Mouse (Mus musculus) cortical plate, adult 2 months (tissue): ENCODE results near the gene Gpd1l. TPM values are rescaled to one million over a fixed set of nuclear protein-coding genes. Genes with fewer than 3 reads are reported as not detected.
A peak's percentile ranks its signal among the peaks of the same experiment; 100 is the strongest.

Experiments
- H3K27ac ChIP-seq: fragments of 200-500 bp; 2 replicates; pipeline ENCODE4 v1.5.1; 2012; ENCODE audit warnings: low read length, control low read depth, inconsistent platforms; ENCODE audit not compliant: insufficient read depth
- H3K4me1 ChIP-seq: fragments of 200-500 bp; 2 replicates; pipeline ENCODE4 v1.6.1; 2011; ENCODE audit warnings: low read length; ENCODE audit not compliant: control insufficient read depth, insufficient read depth
- H3K4me3 ChIP-seq: fragments of 200-500 bp; 2 replicates; pipeline ENCODE4 v1.5.1; 2011; ENCODE audit warnings: mild to moderate bottlenecking, low read length, control low read depth; ENCODE audit not compliant: insufficient read depth
- CTCF ChIP-seq: fragments of 200-500 bp; IDR thresholded peaks from 2 replicates; pipeline ENCODE4 v1.5.1; 2011; ENCODE audit warnings: mild to moderate bottlenecking, control low read depth, low read length; ENCODE audit not compliant: insufficient read depth; ENCODE audit errors: extremely low read depth
- POLR2A ChIP-seq: fragments of 200-500 bp; IDR thresholded peaks from 2 replicates; pipeline ENCODE4 v1.6.1; 2011; ENCODE audit warnings: mild to moderate bottlenecking, low read length, control low read depth; ENCODE audit not compliant: insufficient read depth; ENCODE audit errors: extremely low read depth
- polyA plus RNA-seq: library from polyadenylated mRNA; depleted of rRNA; stranded (reverse); fragments of >200 nt; gene quantifications from 2 replicates; pipeline ENCODE4 v1.2.3, GENCODE M21; 2012

Gpd1l gene
- polyA plus RNA-seq, 1 experiment, result 76.0 TPM

DNA sequence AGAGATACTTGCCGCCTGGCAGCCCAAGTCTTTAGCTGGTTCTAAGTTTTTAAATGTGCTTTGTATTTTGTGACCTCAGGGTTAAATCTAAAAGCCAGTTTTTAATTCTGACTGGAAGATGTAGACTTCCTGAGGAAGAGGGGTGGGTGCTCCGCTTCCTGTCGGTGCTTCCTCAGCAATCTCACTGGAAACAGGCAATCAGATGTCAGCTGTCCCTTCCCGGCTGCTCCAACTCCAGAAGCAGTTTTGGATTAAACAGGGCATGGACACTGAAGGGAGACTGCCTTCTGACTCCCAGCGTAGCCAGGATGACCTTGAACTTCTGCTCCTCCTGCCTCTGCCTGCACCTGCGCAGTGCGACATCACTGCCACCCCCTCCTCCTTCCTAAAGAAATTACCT is 26.3 kb downstream of the Gpd1l start:
- no peak overlapping the region for H3K4me3 ChIP-seq
- no peaks in the 10 kb centered on the region for H3K4me1 ChIP-seq
- no peak for TF ChIP-seq CTCF
- TF ChIP-seq POLR2A, result no peak
- H3K27ac ChIP-seq, result no peak overlapping the region

DNA sequence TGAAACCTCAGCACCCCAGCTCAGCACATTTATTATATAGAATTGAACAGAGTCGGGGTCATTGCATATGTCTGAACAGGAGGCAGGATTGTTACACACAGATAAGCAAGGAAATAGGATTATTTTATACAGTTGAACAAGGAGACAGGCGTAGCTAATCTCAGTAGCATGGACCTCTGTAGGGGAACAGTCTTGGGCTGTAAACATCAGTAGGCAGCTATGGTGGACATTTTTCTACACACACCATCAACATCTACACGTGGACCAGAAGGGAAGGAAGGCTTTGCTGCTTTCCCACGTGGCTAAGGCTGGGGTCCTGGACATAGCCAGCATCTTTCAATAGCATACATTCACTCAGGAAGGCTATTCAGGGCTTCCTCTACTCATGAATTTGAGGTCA is 37.9 kb downstream of the Gpd1l start:
- Histone ChIP-seq H3K4me1 (no peaks in the 10 kb centered on the region), H3K27ac (no peak overlapping the region)
- TF ChIP-seq POLR2A (no peak), CTCF (no peak)

GRCm38 (mm10) chr9:114892974-114893373 is 40.8 kb downstream of the Gpd1l start:
- no peak overlapping the region for H3K27ac ChIP-seq
- no peak for TF ChIP-seq CTCF
- TF ChIP-seq POLR2A, result no peak

More for the DNA sequence above, 37.9 kb downstream of the Gpd1l start:
- H3K4me3 ChIP-seq, result no peak overlapping the region

GRCm38 (mm10) chr9:114890377-114890776 is 43.4 kb downstream of the Gpd1l start:
- Histone ChIP-seq H3K4me1 (no peaks in the 10 kb centered on the region), H3K4me3 (no peak overlapping the region), H3K27ac (no peak overlapping the region)
- TF ChIP-seq POLR2A (no peak), CTCF (no peak)

More at GRCm38 (mm10) chr9:114892974-114893373, 40.8 kb downstream of the Gpd1l start:
- Histone ChIP-seq H3K4me1 (no peaks in the 10 kb centered on the region), H3K4me3 (no peak overlapping the region)

DNA sequence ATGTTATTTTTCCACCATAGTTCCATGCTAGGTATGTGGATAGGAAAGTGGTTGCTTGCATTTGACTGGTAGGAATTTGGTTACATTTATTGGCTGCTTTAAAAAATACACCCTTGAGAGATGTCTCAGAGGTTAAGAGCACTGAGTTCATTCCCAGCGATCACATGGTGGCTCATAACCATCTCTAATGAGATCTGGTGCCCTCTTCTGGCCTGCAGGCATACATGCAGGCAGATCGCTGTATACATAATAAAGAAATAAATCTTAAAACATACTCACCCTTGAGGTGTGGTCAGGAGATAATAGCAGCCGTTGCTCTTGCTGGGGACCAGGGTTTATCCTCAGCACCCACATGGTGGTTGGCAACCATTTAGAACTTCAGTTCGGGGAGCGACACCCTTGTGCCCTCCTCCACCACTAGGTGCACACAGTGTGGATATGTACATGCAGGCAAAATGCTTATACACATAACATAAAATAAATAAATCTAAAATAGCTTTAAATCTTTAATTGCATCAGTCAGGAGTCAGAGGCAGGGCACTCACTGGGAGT is 44.9 kb downstream of the Gpd1l start:
- Histone ChIP-seq H3K4me3 (no peak overlapping the region), H3K4me1 (no peaks in the 10 kb centered on the region), H3K27ac (no peak overlapping the region)
- TF ChIP-seq CTCF (no peak), POLR2A (no peak)

DNA sequence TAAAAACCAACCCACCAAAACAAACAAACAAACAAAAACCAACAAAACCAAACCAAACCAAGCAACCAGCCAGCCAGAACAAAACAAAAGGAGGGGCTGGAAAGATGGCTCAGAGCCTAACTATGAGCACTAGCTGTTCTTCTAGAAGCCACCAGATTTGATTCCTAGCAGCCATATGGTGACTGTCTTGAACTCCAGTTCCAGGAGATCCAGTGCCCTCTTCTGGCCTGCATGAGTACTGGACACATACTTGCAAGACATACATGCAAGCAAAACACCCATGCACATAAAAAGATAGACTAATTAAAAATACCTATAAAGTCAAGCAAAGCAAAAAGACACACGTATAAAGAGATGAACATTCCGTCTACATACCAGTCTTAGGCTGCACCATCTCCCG is 46.1 kb downstream of the Gpd1l start:
- H3K4me3 ChIP-seq, result no peak overlapping the region
- no peaks in the 10 kb centered on the region for H3K4me1 ChIP-seq
- no peak for TF ChIP-seq POLR2A
- TF ChIP-seq CTCF, result peak; percentile 42
- no peak overlapping the region for H3K27ac ChIP-seq

- Histone ChIP-seq H3K4me3 (no peak overlapping the region), H3K27ac (no peak overlapping the region), H3K4me1 (no peaks in the 10 kb centered on the region)
- TF ChIP-seq CTCF, result no peak
- TF ChIP-seq POLR2A, result no peak
Observed at GRCm38 (mm10) chr9:114885991-114886662, 47.7 kb downstream of the Gpd1l start.

GRCm38 (mm10) chr9:114885564-114885963 is 48.2 kb downstream of the Gpd1l start:
- Histone ChIP-seq H3K4me1 (no peaks in the 10 kb centered on the region), H3K4me3 (no peak overlapping the region), H3K27ac (no peak overlapping the region)
- no peak for TF ChIP-seq POLR2A
- TF ChIP-seq CTCF, result no peak

GRCm38 (mm10) chr9:114881977-114882376 is 51.8 kb downstream of the Gpd1l start:
- Histone ChIP-seq H3K27ac (no peak overlapping the region), H3K4me1 (no peaks in the 10 kb centered on the region), H3K4me3 (no peak overlapping the region)
- TF ChIP-seq CTCF (no peak), POLR2A (no peak)

DNA sequence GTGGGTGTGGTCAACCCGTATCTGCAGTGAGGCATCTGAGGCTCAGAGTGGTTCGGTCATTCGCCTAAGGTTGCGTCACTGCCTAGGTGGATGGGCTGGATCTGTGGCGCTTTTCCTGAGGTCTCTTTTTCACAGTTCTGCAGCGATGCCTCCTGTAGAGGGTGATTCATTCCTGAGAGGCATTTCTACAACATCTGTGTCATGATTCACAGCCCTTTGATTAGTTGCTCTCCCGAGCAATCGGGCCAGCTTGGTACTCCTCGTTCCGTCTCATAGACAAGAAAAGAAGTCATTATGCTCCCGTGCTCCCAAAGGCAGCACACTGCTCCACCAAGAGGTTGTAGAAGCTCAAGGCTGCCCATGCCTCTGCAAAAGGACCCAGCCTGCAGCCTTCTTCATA is 78.5 kb downstream of the Gpd1l start:
- Histone ChIP-seq H3K4me3 (no peak overlapping the region), H3K27ac (no peak overlapping the region), H3K4me1 (no peaks in the 10 kb centered on the region)
- TF ChIP-seq CTCF (0 out of 2 replicates have a peak, but pooled peaks have one; percentile 8), POLR2A (no peak)
